Mouse (Mus musculus) liver, embryonic 15.5 days (tissue): ENCODE data around the gene Olfr283. TPM values are rescaled to one million over a fixed set of nuclear protein-coding genes. Genes with fewer than 3 reads are reported as not detected.
"Not testable (repeated sequence)": the region's sequence is repeated elsewhere in the genome, so short reads cannot be mapped to it uniquely, and the experiment has no call there.

Experiments used
- ATAC-seq: fragments of 200-750 bp; cut with Nextera tagmentation; 2 replicates; pipeline ENCODE4 v1.8.0; 2017; ENCODE audit warnings: moderate number of reproducible peaks, mild to moderate bottlenecking, moderate library complexity; ENCODE audit not compliant: insufficient read depth
- H3K27ac ChIP-seq: fragments of 300-500 bp; sonication (generic); replicated peaks from 2 replicates; pipeline ENCODE4 v1.5.1; 2015; ENCODE audit warnings: mild to moderate bottlenecking, inconsistent platforms
- H3K27me3 ChIP-seq: fragments of 300-500 bp; sonication (generic); 2 replicates; pipeline ENCODE4 v1.6.1; 2015; ENCODE audit warnings: mild to moderate bottlenecking, inconsistent platforms
- H3K36me3 ChIP-seq: fragments of 300-500 bp; sonication (generic); replicated peaks from 2 replicates; pipeline ENCODE4 v1.6.1; 2015; ENCODE audit warnings: moderate library complexity, mild to moderate bottlenecking, inconsistent platforms
- H3K4me1 ChIP-seq: fragments of 300-500 bp; sonication (generic); replicated peaks from 2 replicates; pipeline ENCODE4 v1.6.1; 2015; ENCODE audit warnings: inconsistent platforms
- H3K4me2 ChIP-seq: fragments of 300-500 bp; sonication (generic); 2 replicates; pipeline ENCODE4 v1.6.1; 2015; ENCODE audit warnings: moderate library complexity, mild to moderate bottlenecking, inconsistent platforms
- H3K4me3 ChIP-seq: fragments of 300-500 bp; sonication (generic); replicated peaks from 2 replicates; pipeline ENCODE4 v1.5.1; 2015; ENCODE audit warnings: mild to moderate bottlenecking, inconsistent platforms
- H3K9ac ChIP-seq: fragments of 300-500 bp; sonication (generic); 2 replicates; pipeline ENCODE4 v1.6.1; 2015; ENCODE audit warnings: moderate library complexity, mild to moderate bottlenecking, inconsistent platforms
- H3K9me3 ChIP-seq: fragments of 300-500 bp; sonication (generic); replicated peaks from 2 replicates; pipeline ENCODE4 v1.6.1; 2016; ENCODE audit warnings: inconsistent platforms
- WGBS: fragments of 180-500 bp; shearing (Covaris S2); methylation state at CpG from one replicate; pipeline ENCODE4 v1.1.7; 2015; ENCODE audit warnings: mixed read lengths; ENCODE audit not compliant: insufficient replicate concordance; 5-methylcytosine and 5-hydroxymethylcytosine counted together
- polyA plus RNA-seq: library from polyadenylated mRNA; unstranded; fragments of >200 nt; fragmentation: Nextera tagmentation; extraction: Ambion mirVana; gene quantifications from 2 replicates; pipeline ENCODE4 v1.2.1, GENCODE M21; 2015

Gene Olfr283
- polyA plus RNA-seq: not detected in 2 replicates

- Histone ChIP-seq H3K4me1 (no peaks in the 10 kb centered on the region), H3K9ac (no peak within 1 kb of the TSS), H3K9me3 (no peaks in the 10 kb centered on the region), H3K36me3 (no peaks in the 10 kb centered on the region), H3K4me2 (no peak within 1 kb of the TSS), H3K27me3 (no peaks in the 10 kb centered on the region; the same call in 1 of the 2 replicates), H3K4me3 (no peak within 1 kb of the TSS), H3K27ac (no peak within 1 kb of the TSS)
- no peak for ATAC-seq
- 66% methylated on average over 6 of the region's 6 CpGs for WGBS
Observed at GRCm38 (mm10) chr15:98380846-98381245, at the start of gene Olfr283. Gene Olfr283, minus strand, starts transcription at chr15:98380946.

GRCm38 (mm10) chr15:98425188-98425587 lies 44.4 kb upstream of the Olfr283 start:
- WGBS: 71% methylated on average over 7 of the region's 7 CpGs
- Histone ChIP-seq H3K27ac (no peak overlapping the region), H3K27me3 (no peaks in the 10 kb centered on the region), H3K9ac (no peak overlapping the region), H3K4me2 (no peak overlapping the region), H3K9me3 (no peaks in the 10 kb centered on the region), H3K4me3 (no peak overlapping the region), H3K4me1 (no peaks in the 10 kb centered on the region), H3K36me3 (no peaks in the 10 kb centered on the region)
- no peak for ATAC-seq

GRCm38 (mm10) chr15:98424753-98425152 lies 44.0 kb upstream of the Olfr283 start:
- Histone ChIP-seq H3K9me3 (no peaks in the 10 kb centered on the region), H3K27me3 (no peaks in the 10 kb centered on the region), H3K4me3 (no peak overlapping the region), H3K4me1 (no peaks in the 10 kb centered on the region), H3K4me2 (no peak overlapping the region), H3K9ac (no peak overlapping the region), H3K36me3 (no peaks in the 10 kb centered on the region), H3K27ac (no peak overlapping the region)
- ATAC-seq: no peak
- 40% methylated on average over 6 of the region's 6 CpGs for WGBS

GRCm38 (mm10) chr15:98424326-98424725 lies 43.6 kb upstream of the Olfr283 start:
- 63% methylated on average over 14 of the region's 14 CpGs for WGBS
- Histone ChIP-seq H3K36me3 (no peaks in the 10 kb centered on the region), H3K4me2 (no peak overlapping the region), H3K4me3 (no peak overlapping the region), H3K4me1 (no peaks in the 10 kb centered on the region), H3K27ac (no peak overlapping the region), H3K27me3 (no peaks in the 10 kb centered on the region), H3K9ac (no peak overlapping the region), H3K9me3 (no peaks in the 10 kb centered on the region)
- ATAC-seq: no peak

- ATAC-seq: no peak
- Histone ChIP-seq H3K9me3 (no peaks in the 10 kb centered on the region), H3K36me3 (no peaks in the 10 kb centered on the region), H3K4me2 (no peak overlapping the region), H3K4me3 (no peak overlapping the region), H3K27ac (no peak overlapping the region), H3K4me1 (no peaks in the 10 kb centered on the region), H3K9ac (no peak overlapping the region), H3K27me3 (no peaks in the 10 kb centered on the region)
- 44% methylated on average over 4 of the region's 4 CpGs for WGBS
Observed at GRCm38 (mm10) chr15:98420897-98421296, 40.2 kb upstream of the Olfr283 start.

GRCm38 (mm10) chr15:98418096-98418495 lies 37.4 kb upstream of the Olfr283 start:
- 58% methylated on average over 7 of the region's 7 CpGs for WGBS
- Histone ChIP-seq H3K36me3 (no peaks in the 10 kb centered on the region), H3K27ac (no peak overlapping the region), H3K9me3 (no peaks in the 10 kb centered on the region), H3K9ac (no peak overlapping the region), H3K4me3 (no peak overlapping the region), H3K4me1 (no peaks in the 10 kb centered on the region), H3K27me3 (no peaks in the 10 kb centered on the region), H3K4me2 (no peak overlapping the region)
- no peak for ATAC-seq

GRCm38 (mm10) chr15:98417285-98417684 lies 36.5 kb upstream of the Olfr283 start:
- H3K27me3 ChIP-seq, H3K4me3 ChIP-seq, ATAC-seq, H3K36me3 ChIP-seq, H3K9ac ChIP-seq, H3K27ac ChIP-seq, H3K4me2 ChIP-seq, H3K4me1 ChIP-seq, H3K9me3 ChIP-seq: not testable (repeated sequence)
- WGBS: 30% methylated on average over 3 of the region's 3 CpGs

GRCm38 (mm10) chr15:98416802-98417201 lies 36.1 kb upstream of the Olfr283 start:
- not testable (repeated sequence) for H3K27ac ChIP-seq, H3K9me3 ChIP-seq, H3K27me3 ChIP-seq, H3K4me1 ChIP-seq, ATAC-seq, H3K36me3 ChIP-seq, H3K9ac ChIP-seq, H3K4me2 ChIP-seq, H3K4me3 ChIP-seq

- H3K4me3 ChIP-seq: no peak overlapping the region
- no peak overlapping the region for H3K9ac ChIP-seq
- 36% methylated on average over 4 of the region's 4 CpGs for WGBS
- H3K4me1 ChIP-seq: no peaks in the 10 kb centered on the region
- no peaks in the 10 kb centered on the region for H3K27me3 ChIP-seq
- ATAC-seq: no peak
- H3K27ac ChIP-seq: no peak overlapping the region
- H3K9me3 ChIP-seq: no peaks in the 10 kb centered on the region
- H3K36me3 ChIP-seq: no peaks in the 10 kb centered on the region
- no peak overlapping the region for H3K4me2 ChIP-seq
Observed at GRCm38 (mm10) chr15:98415996-98416395, 35.2 kb upstream of the Olfr283 start.

GRCm38 (mm10) chr15:98410249-98410648 lies 29.5 kb upstream of the Olfr283 start:
- no peak for ATAC-seq
- no peak overlapping the region for H3K27ac ChIP-seq
- no peaks in the 10 kb centered on the region for H3K4me1 ChIP-seq
- no peaks in the 10 kb centered on the region for H3K9me3 ChIP-seq
- H3K4me2 ChIP-seq: no peak overlapping the region
- 70% methylated on average over 9 of the region's 9 CpGs for WGBS
- H3K4me3 ChIP-seq: no peak overlapping the region
- no peaks in the 10 kb centered on the region for H3K27me3 ChIP-seq
- H3K9ac ChIP-seq: no peak overlapping the region
- H3K36me3 ChIP-seq: no peaks in the 10 kb centered on the region

GRCm38 (mm10) chr15:98409635-98410034 lies 28.9 kb upstream of the Olfr283 start:
- Histone ChIP-seq H3K36me3 (no peaks in the 10 kb centered on the region), H3K4me3 (no peak overlapping the region), H3K9ac (no peak overlapping the region), H3K4me2 (no peak overlapping the region), H3K9me3 (no peaks in the 10 kb centered on the region), H3K4me1 (no peaks in the 10 kb centered on the region), H3K27me3 (no peaks in the 10 kb centered on the region), H3K27ac (no peak overlapping the region)
- WGBS: 73% methylated on average over 2 of the region's 2 CpGs
- ATAC-seq: no peak

GRCm38 (mm10) chr15:98408406-98409060 lies 27.8 kb upstream of the Olfr283 start:
- Histone ChIP-seq H3K36me3 (no peaks in the 10 kb centered on the region), H3K4me1 (no peaks in the 10 kb centered on the region), H3K27me3 (no peaks in the 10 kb centered on the region), H3K27ac (no peak overlapping the region), H3K4me3 (no peak overlapping the region), H3K4me2 (no peak overlapping the region), H3K9ac (no peak overlapping the region), H3K9me3 (no peaks in the 10 kb centered on the region)
- WGBS: 59% methylated on average over 17 of the region's 17 CpGs
- ATAC-seq: no peak
